Mouse (Mus musculus): ENCODE measurements around the gene Ppp3ca.

- TF ChIP-seq CTCF (IDR thresholded peaks at IDR 0.05; ENCODE audit: extremely low read depth, insufficient read depth, insufficient read length, insufficient replicate concordance), result no peak
- no peak for TF ChIP-seq POLR2A (IDR thresholded peaks at IDR 0.05; ENCODE audit: low read depth, low read length)
Measured at GRCm38 (mm10) chr3:136812791-136813190, 142.9 kb downstream of the Ppp3ca start.
